Mouse (Mus musculus): ENCODE data around the gene Fbxw5.
A peak's percentile ranks its signal among the peaks of the same experiment; 100 is the strongest.
"Not testable (repeated sequence)": the region's sequence is repeated elsewhere in the genome, so short reads cannot be mapped to it uniquely, and the experiment has no call there.

Fbxw5 gene

DNA sequence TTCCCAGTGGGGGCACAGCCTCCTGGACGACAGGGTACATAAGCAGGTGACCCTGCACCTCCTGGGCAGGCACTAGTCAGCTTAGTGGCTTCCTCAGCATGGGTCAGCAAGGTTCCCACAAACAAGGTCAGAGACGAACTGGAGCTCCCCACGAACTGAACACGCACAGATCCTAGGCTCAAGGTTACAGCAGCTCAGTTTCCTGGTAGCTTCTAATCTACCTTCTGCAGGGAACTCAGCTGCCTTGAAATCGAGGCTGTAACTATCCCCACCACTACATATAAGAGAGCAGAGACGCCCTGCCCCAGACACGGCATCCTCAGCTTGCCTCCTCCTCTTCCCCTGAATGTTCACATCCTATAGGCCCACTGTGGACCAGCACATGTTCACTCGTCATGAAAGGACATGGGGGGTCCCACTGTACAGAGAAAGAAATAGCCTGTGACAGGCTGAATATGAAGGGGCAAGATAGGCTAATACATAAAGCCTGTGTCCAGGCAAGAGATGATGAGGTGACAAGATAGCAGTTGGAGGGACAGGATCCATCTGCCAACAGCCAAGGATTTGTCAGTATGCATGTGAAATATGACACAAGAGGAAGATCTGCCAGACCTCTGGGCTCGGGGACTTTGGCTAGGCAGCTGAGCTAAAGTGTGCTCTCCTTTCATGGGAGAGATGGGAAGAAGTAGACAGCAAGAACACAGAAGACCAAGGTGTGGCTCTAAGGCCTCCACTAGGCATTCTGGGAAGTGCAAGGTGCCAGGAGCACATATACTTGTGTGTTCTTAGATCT is 26.2 kb downstream of the Fbxw5 start:
- no peak for DNase-seq

DNA sequence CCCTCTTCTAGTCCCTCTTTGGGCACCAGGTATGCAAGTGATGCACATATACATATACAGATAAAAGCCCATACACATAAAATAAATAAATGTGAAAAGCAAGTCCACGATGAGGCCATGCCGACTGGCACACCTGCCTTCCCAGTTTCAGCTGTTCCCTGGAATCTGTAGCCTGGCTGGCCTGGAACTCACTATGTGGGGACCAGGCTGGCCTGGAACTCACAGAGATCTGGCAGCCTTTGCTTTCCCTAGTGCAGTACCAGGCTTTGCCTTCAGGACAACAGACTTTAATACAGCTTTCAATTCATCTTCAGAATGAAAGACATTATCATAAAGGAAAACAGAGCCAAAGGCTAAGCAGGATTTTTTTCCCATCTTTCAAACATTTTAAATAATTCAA is 33.2 kb downstream of the Fbxw5 start:
- no peak for DNase-seq

DNA sequence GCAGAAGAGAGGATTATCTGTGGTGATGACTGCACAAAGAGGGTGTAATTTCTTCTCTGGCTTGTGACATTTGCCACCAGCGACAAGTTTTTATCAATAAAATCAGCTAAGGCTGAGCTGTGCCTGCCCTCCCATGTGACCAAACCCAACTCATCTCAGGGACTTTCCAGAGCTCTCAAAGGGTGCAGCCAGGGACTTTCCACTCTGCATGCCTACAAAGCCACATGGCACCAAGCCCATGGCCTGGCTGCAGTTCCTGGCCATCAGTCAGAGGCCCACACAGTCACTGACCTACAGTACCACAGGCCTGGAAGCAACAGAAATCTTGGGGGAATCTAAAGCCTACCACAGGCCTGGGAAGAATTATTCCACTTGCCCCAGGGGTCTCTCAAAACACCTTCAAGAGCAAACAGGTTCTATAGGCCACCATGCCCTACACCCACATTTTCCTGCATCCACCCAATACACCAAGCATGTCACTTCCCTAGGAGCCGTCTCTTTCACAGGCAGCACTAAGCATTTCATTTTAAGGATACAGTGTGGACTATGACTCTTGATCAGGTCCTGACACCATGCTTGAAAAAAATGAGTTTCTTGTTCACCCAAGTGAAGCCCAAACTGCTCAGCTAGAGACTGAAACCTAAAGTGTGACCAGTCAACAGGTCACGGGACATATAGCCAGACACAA is 33.8 kb downstream of the Fbxw5 start:
- DNase-seq: peak; percentile 72

DNA sequence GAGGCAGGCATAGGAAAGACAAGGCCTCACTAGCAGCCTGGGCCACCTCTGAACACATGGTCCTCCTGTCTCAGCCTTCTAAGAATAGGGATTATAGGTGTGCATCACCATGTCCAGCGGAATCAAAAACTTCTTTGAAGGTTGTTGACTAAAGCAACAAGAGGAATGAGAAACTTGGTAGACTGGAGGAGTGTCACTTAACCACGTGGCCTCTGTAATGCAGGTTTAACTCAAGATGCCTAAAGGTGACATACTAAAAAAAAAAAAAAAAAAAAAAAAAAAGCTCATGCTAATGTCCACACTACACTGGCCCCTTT is 34.3 kb downstream of the Fbxw5 start:
- no peak for DNase-seq

DNA sequence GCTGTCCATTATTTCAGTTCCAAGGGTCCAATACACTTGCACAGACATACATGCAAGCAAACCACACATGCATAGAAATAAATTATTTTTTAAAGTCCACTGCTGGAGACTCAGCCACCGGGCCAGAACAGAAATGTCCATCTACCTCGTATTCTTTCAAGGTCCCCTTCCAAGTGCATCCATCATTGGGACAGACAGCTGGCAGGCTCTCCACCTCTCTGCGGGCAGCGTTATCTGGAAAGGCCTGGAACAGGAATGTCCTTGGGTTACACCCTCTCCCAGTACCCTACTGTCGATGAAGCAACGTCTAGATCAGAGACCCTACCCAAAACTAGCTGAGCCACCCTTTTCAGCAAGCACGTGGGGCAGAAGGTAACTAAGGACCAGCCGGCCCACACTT is 36.0 kb downstream of the Fbxw5 start:
- no peak for DNase-seq

DNA sequence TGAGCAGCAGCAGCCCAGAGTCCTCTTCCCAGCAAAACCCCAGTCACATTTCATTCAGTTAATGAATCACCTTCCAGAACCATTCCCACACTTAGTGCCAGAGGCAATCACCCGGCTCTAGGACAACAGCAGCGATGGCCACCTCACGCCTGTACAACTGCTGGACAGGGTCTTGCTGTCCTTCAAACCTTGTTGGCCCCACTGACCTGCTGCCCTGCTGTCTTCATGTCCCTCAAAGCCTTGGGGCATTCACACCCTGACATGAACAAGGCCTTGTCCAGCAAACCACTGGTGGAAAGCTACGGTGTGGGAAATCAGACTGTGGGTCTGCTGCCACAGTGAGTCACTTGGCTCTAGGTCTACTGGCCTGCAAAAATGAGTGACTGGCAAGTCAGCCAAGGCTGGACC is 40.0 kb downstream of the Fbxw5 start:
- DNase-seq: no peak

DNA sequence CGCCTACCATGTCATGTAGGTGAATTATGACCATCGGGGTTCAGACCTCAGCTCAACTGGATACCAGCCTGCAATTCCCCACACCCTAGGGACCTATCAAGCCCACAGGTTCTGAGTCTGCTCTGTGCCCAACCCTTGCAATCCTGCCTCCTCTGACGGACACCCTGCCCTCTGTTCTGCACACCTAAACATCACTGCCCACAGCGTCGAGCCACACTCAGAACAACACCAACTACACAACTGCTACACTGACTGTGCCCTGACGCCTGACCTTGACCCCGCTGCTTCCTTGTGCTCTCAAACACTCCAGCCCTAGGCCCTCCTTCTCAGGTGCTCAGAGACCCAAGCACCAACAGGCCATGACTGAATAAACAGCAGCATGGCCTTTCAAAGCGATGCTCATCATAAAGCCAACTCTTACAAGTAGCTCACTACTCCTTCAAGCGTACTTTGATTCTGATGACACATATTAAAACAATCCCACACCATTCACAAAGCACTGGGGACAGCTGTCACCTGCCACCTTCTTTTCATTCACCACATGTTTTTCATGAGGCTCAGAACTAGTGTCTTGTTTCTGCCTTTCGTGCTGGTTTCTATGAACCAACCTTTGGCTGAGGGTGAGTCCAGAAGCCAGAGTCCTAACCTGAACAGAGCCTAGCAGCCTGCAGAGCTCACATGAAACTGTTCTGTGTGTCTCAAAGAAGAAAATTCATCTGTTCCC is 41.3 kb downstream of the Fbxw5 start:
- no peak for DNase-seq

DNA sequence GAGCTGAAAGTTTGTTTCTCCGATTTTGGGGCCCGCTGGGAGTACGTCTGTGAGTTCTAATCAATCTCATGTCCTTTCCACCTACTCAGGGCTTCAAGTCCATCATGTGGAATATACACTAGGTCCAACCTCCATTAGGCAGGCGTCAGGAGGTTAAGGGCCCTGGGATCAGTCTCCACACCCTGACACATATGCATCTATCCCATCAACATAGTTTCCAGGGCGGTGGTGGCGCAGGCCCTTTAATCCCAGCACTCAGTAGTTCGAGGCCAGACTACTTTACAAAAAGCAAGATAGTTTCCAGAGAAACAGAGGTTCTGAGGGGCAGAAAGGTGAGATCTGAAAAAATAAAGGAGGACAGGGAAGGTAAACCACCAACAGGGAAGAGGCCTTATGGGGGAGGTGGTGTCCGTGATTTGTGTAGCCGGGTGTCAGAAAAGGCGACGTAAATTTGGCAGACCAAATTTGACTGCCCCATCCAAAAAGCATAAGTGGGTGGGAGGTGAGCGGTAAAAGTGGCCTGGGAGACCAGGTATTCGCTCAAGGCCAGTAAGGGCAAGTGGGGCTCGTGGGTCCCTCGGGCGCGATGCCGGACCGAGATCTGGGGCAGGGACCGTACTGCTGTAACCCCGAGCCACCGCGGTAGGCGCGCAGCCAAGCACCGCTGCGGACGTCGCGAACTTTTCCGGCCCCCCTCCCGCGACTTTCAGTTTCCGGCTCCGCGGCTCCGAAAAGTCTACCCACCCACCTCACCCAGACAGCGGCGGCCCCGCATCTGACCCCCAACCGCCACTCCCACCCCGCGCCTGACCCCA is 45.7 kb downstream of the Fbxw5 start:
- no peak for DNase-seq

DNA sequence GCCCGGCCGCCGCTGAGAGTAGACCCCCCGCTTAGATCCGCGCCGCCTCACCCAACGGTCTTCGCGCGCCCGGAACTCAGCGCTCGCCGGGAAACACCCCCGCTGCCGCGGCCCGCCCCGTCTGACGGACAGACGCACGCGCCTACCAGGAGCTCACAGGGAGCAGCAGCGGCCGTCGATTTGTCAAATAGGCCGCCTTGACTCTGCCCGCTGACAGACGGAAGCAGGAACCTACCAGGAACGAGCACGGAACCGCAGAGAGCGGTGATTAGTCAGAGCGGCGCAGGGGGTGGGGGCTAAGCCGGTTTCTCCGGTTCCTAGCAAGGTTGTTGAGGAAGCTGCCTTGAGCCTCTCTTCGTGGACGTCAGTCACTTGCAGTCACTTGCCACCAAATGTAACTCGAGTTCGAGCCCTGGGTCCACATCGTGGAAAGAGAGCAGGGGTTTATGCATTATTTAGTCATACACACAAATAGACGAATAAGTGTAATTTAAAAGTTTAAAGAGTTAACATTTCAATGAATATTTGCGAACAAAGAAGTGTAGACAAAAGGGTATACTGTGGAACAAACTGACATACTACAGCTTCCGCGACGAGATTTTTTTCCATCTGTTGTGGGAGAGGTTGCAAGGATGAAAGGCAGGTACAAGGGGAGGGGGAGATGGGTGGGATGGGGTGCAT is 46.4 kb downstream of the Fbxw5 start, which contains the start of gene Traf2:
Traf2 (minus strand) TSS at position 130 of the 681 bp plus-strand sequence.
- DNase-seq: peak; percentile 98

DNA sequence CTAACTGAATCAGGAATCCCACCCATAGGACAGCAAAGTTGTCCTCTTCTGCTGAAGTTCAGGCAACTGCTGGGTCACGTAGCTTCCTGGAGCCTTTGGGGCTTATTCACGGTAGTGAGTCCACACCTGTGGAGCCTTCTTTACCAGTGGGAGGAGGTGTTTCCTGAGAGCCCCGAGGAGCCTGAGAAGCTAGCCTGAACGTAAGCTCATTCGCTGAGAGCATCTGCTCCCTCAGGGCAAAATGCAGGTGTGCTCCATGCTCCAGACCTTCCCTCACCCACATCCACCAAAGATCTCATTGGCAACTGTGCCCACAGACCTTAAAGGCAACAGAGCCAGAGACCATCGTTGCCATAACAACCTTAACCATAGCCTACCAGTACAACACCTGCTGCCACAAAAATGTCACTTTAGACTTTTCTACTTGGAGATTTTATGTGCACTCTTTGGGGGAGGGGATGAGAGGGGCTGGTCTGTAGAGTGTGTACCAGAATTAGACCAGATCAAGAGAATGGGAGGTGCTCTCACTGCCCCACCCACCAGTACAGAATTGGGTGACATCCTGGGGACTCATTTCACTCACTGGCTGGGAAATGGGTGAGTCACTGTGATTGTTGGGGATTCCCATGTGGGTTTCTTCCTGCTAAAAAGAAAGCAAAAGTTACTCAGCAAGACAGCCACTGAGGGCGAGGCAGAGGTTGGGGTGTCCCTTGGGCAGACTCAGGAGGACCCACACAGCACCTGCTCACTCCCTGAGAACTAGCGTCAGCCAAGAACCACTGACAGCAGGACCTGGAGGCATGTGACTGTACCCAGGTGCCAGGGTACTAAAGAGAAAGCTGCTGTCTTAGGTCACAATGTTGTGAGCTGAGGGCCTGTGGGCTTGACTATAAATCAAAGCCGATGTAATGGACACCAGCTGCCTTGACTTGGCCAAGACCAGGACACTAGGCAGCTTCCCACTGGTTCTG is 48.8 kb downstream of the Fbxw5 start:
- DNase-seq: no peak

DNA sequence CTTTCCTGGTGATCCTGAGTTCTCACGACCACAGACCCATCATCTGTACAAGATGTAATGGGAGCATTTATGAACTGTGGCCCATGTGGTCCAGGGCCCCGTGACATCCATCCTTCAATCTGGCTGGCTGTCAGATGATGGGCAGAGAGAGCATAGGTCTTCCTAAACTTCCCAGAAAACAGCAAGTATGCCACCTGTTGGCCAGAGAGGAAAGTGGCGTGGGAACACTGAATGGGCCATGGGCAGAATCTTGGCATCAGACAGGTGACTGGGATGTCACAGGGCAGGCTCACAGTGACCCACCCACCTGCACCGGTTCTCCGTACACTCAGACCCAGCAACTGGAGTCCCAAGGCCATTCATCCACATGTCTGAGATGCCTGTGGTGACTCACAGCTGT is 50.6 kb downstream of the Fbxw5 start:
- DNase-seq: peak; percentile 54

DNA sequence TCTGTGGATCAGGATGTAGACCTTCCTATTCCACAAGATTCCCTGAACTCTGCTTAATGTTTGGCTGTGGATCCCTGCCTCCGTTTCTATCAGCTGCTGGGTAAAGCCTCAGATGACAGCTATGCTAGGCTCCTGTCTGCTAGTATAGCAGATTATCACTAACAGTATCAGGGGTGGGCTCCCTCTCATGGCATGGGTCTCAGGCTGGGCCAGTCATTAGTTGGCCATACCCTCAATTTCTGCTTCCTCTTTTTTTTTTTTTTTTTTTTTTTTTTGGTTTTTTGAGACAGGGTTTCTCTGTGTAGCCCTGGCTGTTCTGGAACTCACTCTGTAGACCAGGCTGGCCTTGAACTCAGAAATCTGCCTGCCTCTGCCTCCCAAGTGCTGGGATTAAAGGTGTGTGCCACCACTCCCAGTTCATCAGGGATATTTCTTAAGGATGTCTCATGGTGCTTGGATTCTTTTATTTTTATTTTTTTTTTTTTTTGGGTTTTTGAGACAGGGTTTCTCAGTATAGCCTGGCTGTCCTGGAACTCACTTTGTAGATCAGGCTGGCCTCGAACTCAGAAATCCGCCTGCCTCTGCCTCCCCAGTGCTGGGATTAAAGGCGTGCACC is 52.7 kb downstream of the Fbxw5 start:
- DNase-seq: not testable (repeated sequence)

Data from cerebellum, adult 11 months (tissue).